Mouse (Mus musculus) lung, postnatal 25 days (tissue): ENCODE data around the gene Trabd.

Source experiments
- DNase-seq: peaks from one replicate; pipeline ENCODE4 v3.0.0; 2022; ENCODE audit warnings: low spot score

The Trabd gene

DNA sequence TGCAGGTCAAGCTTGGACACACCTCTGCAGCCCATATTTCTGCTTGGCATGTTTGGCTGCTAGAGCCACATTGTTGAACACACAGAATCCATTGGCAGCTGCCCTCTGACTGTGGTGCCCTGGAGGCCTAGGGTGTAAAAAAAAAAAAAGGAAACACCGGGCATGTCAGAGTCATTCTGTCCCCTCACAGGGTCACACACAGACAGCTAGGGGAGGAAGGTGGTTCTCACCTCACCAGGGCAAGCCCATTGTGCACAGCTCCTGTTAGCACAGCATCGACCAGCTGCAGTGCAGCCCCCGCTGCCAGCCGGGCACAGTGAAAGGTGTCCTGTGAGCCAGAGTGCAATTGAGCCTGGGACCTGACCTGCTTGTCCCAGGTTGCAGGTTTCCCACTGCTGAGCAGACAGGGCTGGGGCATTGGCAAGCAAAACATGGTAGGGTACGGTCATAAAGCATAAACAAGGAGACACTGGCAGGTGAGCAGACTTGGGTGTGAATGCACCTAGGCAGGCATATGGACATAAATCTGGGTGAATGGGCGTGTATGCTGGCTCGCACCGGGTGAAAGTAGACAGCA lies 52.5 kb downstream of the Trabd start:
- no peak for DNase-seq

DNA sequence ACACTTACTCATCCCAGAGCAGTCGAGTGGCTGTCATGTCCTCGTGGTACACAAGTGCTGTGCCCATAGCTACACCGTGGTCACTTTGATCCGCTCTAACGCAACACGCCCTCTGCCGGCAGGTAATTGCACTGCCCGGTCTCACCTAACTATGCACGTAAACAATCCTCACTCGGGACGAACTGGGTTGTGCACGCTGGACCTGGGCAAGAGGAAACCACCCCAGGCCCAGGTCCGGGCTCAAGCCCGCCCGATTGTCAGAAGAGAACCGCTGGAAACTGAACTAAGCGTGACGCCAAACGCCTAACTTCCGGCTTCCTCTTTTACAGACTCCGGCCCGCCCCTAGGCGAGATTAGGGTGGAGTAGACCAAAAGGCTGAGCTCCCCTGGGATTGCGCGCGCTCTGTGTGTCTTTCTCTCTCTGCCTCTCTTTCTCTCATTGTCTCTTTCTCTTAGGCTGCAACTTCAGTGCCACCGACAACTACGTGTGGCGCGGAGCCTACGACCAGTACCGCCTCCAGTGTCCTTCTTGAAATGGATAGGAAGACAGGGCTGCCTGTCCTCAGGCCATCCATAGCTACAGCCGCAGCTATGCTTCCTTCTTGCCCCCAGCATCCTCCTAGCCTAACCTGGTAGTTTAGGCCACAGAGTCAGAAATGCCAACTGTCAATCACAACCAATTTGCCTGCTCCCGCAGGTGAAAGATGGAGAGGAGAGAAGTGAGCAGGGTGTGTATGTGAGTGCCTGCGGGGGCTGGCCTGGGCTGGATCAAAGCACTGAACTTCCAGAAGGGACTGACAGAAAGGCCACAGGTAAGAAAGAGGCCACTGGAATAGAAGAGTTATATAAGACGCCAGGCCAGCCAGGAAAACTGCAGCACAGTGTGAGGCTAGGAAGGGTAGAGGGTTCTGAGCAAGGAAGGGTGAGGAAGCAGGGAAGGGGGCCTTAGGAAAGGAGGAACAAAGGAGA lies 53.7 kb downstream of the Trabd start, which contains the start of gene Hdac10:
Gene Hdac10, minus strand, starts transcription at position 319 of the 969 bp plus-strand sequence.
- DNase-seq: peak; percentile 87

DNA sequence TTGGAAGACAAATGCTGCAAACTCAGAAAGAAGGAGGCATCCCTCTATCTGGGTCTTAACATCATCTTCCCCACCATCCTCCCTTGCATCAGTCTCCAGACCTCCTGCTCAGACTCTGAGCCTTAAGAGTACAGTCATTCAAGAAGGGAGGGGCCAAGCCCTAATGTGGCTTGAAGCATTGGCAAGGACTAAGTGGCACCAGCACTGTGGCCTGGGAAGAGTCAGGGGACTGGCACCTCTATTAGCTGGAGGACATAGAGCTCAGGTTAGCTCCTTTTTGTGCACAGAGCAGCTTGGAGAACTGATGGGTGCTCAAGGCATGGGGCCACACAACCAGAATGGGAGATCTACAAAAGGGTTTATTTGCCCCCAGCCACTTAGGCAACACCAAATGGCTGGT lies 55.3 kb downstream of the Trabd start:
- no peak for DNase-seq

DNA sequence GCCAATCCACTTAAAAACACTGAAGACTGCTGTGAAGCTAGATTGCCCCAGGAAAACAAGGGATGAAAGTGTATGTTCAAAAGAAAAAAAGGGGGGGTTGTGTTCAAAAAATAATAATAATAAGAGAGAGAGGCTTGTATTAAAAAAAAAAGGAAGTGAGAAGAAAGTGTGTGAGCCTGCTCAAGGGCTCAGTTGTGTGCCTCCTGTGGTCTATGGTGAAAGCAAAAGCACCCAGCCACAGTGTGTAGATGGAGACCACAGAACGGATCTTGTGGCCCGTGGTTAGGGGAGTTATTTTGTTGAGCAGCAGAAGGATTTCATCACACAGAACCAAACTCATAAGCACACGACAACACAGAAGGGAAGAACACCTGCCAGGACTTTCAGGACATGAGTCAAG lies 56.4 kb downstream of the Trabd start:
- DNase-seq: peak; percentile 76
